ENCODE assay signal across 25 mouse cellular contexts in the genomic region with DNA sequence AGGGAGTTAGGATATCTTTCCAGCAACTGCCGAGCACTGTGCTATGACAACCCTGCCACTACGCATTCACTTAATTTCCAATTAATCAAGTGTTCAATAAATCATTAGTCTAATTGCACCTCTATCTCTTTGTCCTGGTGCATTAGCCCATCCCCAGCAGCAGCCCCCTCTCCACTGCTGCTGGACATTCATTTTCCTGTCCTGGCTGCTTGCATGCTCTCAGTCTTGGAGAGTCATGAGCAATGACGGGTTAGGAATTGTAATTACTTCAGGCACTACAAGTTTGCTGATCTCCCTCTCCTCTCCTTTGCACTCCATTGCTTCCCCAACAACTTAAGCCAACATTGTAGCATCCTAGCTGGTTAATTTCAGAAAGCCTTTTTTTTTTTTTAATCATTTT.
A peak's percentile ranks its signal among the peaks of the same experiment; 100 is the strongest.
DNase-seq lines count a peak whose midpoint lies in the region; ATAC-seq lines count a peak whose summit lies in the region.
"Had no signal": no experiment of that assay in that cellular context is flagged by ENCODE, and none has a peak within 500 bp of the region (broad histone marks: within the 10 kb centered on the region; RNA-seq: fewer than 3 reads in every experiment).

No protein-coding gene starts in this region.

- H3K4me3 ChIP-seq in hindbrain, embryonic 13.5 days: no peak overlapping the region
- no peak overlapping the region for H3K4me3 ChIP-seq in hindbrain, embryonic 12.5 days
- H3K4me3 ChIP-seq in neural tube, embryonic 12.5 days: no peak overlapping the region
- no peak overlapping the region for H3K4me3 ChIP-seq in neural tube, embryonic 15.5 days (replicated peaks)
- H3K4me3 ChIP-seq: embryonic facial prominence, embryonic 15.5 days; heart, adult 2 months; limb, embryonic 12.5 days; midbrain, embryonic 13.5 days had no signal

- no peaks in the 10 kb centered on the region for H3K36me3 ChIP-seq in hindbrain, embryonic 13.5 days
- H3K36me3 ChIP-seq in hindbrain, embryonic 12.5 days: no peaks in the 10 kb centered on the region
- H3K36me3 ChIP-seq in neural tube, embryonic 12.5 days: no peaks in the 10 kb centered on the region
- H3K36me3 ChIP-seq in neural tube, embryonic 15.5 days: no peaks in the 10 kb centered on the region
- H3K36me3 ChIP-seq: embryonic facial prominence, embryonic 15.5 days; G1E; limb, embryonic 12.5 days; midbrain, embryonic 13.5 days had no signal

- H3K27me3 ChIP-seq in hindbrain, embryonic 13.5 days: no peaks in the 10 kb centered on the region
- no peaks in the 10 kb centered on the region for H3K27me3 ChIP-seq in hindbrain, embryonic 12.5 days
- no peaks in the 10 kb centered on the region for H3K27me3 ChIP-seq in neural tube, embryonic 12.5 days (replicated peaks)
- no peaks in the 10 kb centered on the region for H3K27me3 ChIP-seq in neural tube, embryonic 15.5 days (replicated peaks)
- H3K27me3 ChIP-seq: CH12.LX; embryonic facial prominence, embryonic 15.5 days; limb, embryonic 12.5 days; midbrain, embryonic 13.5 days had no signal

- DNase-seq in neural tube, embryonic 10.5 days (ENCODE audit: extremely low spot score, low spot score): no peak
- no peak for DNase-seq in gastrocnemius, postnatal 36 days
- no peak for DNase-seq in adrenal gland, postnatal 36 days
- DNase-seq: B cell, adult 2 months; cerebellum, adult 11-12 months; cerebellum, postnatal 14 days; gastrocnemius, postnatal 25 days; heart, adult 2 months; kidney, adult 2 months; kidney, postnatal 10 days; lung, adult 18-20 months; lung, postnatal 14 days; right cerebral cortex, postnatal 25 days; spleen, adult 18-20 months had no signal

- peak overlapping the region; percentile 20 for H3K27ac ChIP-seq in hindbrain, embryonic 13.5 days
- H3K27ac ChIP-seq in hindbrain, embryonic 12.5 days: no peak overlapping the region
- no peak overlapping the region for H3K27ac ChIP-seq in neural tube, embryonic 12.5 days
- peak overlapping the region; percentile 66 for H3K27ac ChIP-seq in neural tube, embryonic 15.5 days (replicated peaks)
- H3K27ac ChIP-seq: embryonic facial prominence, embryonic 15.5 days; heart, adult 2 months; limb, embryonic 12.5 days; midbrain, embryonic 13.5 days had no signal

- no peak overlapping the region for H3K9ac ChIP-seq in hindbrain, embryonic 13.5 days
- no peak overlapping the region for H3K9ac ChIP-seq in hindbrain, embryonic 12.5 days
- H3K9ac ChIP-seq in neural tube, embryonic 12.5 days: no peak overlapping the region
- H3K9ac ChIP-seq in neural tube, embryonic 15.5 days (replicated peaks): no peak overlapping the region
- H3K9ac ChIP-seq: embryonic facial prominence, embryonic 15.5 days; limb, embryonic 12.5 days; midbrain, embryonic 13.5 days had no signal

- intact Hi-C loops in gastrocnemius, postnatal 36 days (cut with DNase I): no loop called here

- peaks cover 24% of the 10 kb centered on the region for H3K4me1 ChIP-seq in hindbrain, embryonic 13.5 days (replicated peaks)
- no peaks in the 10 kb centered on the region for H3K4me1 ChIP-seq in hindbrain, embryonic 12.5 days
- peaks cover 10% of the 10 kb centered on the region; the same call in 1 of the 2 replicates for H3K4me1 ChIP-seq in neural tube, embryonic 12.5 days
- H3K4me1 ChIP-seq in neural tube, embryonic 15.5 days: peaks cover 32% of the 10 kb centered on the region
- H3K4me1 ChIP-seq: embryonic facial prominence, embryonic 15.5 days; limb, embryonic 12.5 days had no signal

- no peak overlapping the region for H3K4me2 ChIP-seq in hindbrain, embryonic 13.5 days
- H3K4me2 ChIP-seq in hindbrain, embryonic 12.5 days (replicated peaks): no peak overlapping the region
- H3K4me2 ChIP-seq in neural tube, embryonic 12.5 days (replicated peaks): no peak overlapping the region
- H3K4me2 ChIP-seq in neural tube, embryonic 15.5 days: no peak overlapping the region
- H3K4me2 ChIP-seq: embryonic facial prominence, embryonic 15.5 days; limb, embryonic 12.5 days; liver, embryonic 11.5 days; midbrain, embryonic 13.5 days had no signal

- ATAC-seq in hindbrain, embryonic 13.5 days (ENCODE audit: low FRiP score): no peak; the same call in 1 of the 2 replicates
- no peak for ATAC-seq in hindbrain, embryonic 12.5 days (ENCODE audit: low FRiP score)
- peak; percentile 41; the same call in 1 of the 2 replicates for ATAC-seq in neural tube, embryonic 12.5 days (ENCODE audit: low FRiP score, low read depth)
- ATAC-seq in neural tube, embryonic 15.5 days (ENCODE audit: low FRiP score): peak; percentile 59
- ATAC-seq: midbrain, embryonic 13.5 days; Patski had no signal

- 35% methylated on average over 3 of the region's 3 CpGs for WGBS in hindbrain, embryonic 13.5 days
- 46% methylated on average over 3 of the region's 3 CpGs for WGBS in hindbrain, embryonic 12.5 days
- WGBS in neural tube, embryonic 12.5 days: 47% methylated on average over 3 of the region's 3 CpGs
- WGBS in neural tube, embryonic 15.5 days: 25% methylated on average over 3 of the region's 3 CpGs

- no peaks in the 10 kb centered on the region for H3K9me3 ChIP-seq in hindbrain, embryonic 13.5 days
- H3K9me3 ChIP-seq in hindbrain, embryonic 12.5 days (replicated peaks): no peaks in the 10 kb centered on the region
- no peaks in the 10 kb centered on the region for H3K9me3 ChIP-seq in neural tube, embryonic 12.5 days
- no peaks in the 10 kb centered on the region for H3K9me3 ChIP-seq in neural tube, embryonic 15.5 days (replicated peaks)
- H3K9me3 ChIP-seq: embryonic facial prominence, embryonic 15.5 days; limb, embryonic 12.5 days; midbrain, embryonic 13.5 days had no signal

Comparison
In these comparisons a context has a peak if more than half of its experiments do, and no peak if none do; other contexts are left out.
1. H3K27ac ChIP-seq: peak in hindbrain, embryonic 13.5 days (single experiment) and neural tube, embryonic 15.5 days (single experiment); none in hindbrain, embryonic 12.5 days (single experiment) and neural tube, embryonic 12.5 days (single experiment).
2. ATAC-seq: peak in neural tube, embryonic 12.5 days (single experiment) and neural tube, embryonic 15.5 days (single experiment); none in hindbrain, embryonic 13.5 days (single experiment) and hindbrain, embryonic 12.5 days (single experiment).